Mouse (Mus musculus): Measurements from ENCODE around the gene Hist1h2ad. TPM values are rescaled to one million over a fixed set of nuclear protein-coding genes. Genes with fewer than 3 reads are reported as not detected.
"Not testable (repeated sequence)": the region's sequence is repeated elsewhere in the genome, so short reads cannot be mapped to it uniquely, and the experiment has no call there.

Hist1h2ad gene
- polyA plus RNA-seq, 1 experiment = 6.5 TPM

GRCm38 (mm10) chr13:23535137-23536075, 38.8 kb upstream of the Hist1h2ad start, which contains the start of gene Hist1h3g:
Gene Hist1h3g, plus strand, starts transcription at chr13:23535422.
- TF ChIP-seq GATA1 (IDR thresholded peaks at IDR 0.05; ENCODE audit: low read length) = not testable (repeated sequence)

DNA sequence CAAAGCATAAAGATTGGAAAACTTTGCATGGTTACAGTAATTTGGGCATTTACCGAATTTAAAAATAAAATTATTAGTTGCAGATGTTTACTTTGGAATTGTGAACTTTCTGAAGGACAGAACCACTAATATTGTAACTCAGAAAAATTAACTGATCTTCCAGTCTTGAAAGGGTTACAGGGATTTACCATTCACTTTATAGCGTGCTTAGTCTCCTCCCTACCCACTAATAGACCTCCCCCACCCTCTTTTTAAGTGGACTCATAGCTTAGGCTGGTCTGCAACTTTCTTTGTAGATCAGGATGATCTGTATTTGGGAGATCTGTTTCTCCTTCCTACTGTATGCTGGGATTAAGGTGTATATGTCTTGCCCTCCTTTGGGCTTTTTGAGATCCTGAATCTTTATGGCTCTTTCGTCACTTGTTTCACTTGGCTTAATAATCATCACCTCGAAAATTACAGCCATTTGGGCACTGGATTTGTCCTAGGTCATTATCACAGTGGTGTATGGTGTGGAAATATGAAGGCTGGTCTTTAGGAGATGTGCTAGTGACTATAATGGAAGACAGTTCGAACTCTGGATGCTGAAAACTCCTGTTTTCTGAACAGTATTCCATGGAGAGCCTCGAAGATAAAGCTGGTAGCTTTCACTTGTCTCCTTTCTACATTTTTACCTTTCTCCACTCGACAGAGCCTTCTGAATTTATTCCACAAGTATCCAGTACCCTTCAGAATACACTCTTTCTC, 37.9 kb upstream of the Hist1h2ad start:
- TF ChIP-seq GATA1 (IDR thresholded peaks at IDR 0.05; ENCODE audit: low read length) = no peak

DNA sequence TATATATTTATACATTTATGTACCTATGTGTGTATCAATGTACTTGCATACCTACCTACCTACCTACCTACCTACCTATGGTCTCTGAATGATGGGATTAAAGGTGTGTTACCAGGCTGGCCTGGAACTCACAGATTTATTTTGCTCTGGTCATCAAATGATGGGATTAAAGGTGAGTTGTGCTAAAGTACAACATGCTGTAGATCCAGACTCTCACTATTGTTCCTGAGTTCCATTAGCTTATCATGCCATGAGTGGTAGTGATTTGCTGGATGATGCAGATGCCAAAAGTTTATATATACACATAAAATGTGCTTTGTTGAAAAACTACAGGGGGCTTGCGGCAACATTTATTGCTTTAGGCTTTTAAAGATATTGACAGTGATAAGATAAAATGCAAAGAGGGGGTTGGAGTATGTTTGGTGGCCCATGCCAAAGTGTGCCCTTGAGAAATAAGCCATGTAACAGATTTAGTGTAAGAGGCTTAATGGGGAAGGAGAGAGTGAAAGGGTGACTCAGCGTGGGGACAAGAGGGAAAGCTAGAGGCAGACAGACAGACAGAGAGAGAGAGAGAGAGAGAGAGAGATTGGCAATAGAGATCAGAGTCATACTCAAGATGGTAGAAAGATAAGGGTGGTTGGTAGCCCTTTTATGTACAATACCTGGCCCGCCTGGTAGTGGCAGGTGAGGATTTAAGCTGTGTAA, 37.0 kb upstream of the Hist1h2ad start:
- no peak for TF ChIP-seq GATA1 (IDR thresholded peaks at IDR 0.05; ENCODE audit: low read length)

- no peak for TF ChIP-seq GATA1 (IDR thresholded peaks at IDR 0.05; ENCODE audit: low read length)
Measured at GRCm38 (mm10) chr13:23538249-23538648, 35.9 kb upstream of the Hist1h2ad start.

GRCm38 (mm10) chr13:23541497-23541896, 32.7 kb upstream of the Hist1h2ad start:
- TF ChIP-seq GATA1 (IDR thresholded peaks at IDR 0.05; ENCODE audit: low read length) = no peak

DNA sequence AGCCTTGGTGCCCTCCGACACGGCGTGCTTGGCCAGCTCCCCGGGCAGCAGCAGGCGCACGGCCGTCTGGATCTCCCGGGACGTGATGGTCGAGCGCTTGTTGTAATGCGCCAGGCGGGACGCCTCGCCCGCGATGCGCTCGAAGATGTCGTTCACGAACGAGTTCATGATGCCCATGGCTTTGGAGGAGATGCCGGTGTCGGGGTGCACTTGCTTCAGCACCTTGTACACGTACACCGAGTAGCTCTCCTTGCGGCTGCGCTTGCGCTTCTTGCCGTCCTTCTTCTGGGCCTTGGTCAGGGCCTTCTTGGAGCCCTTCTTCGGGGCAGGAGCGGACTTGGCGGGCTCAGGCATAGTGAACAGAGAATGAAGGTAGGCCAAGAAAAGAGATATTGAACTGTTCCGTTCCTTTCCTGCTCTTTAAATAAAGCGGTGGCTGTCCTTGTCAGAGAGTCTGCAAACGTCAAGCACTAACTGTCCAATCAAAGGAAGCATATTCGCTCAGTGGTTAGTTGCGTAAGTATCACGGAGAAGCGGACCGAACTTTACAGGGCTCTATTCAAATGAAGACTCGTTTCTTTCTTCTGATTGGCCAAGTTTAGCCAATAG, 31.1 kb upstream of the Hist1h2ad start, which contains the start of gene Hist1h2bh:
Gene Hist1h2bh (minus strand): TSS at position 394 of the 609 bp plus-strand sequence.
- TF ChIP-seq GATA1 (IDR thresholded peaks at IDR 0.05; ENCODE audit: low read length) = not testable (repeated sequence)

GRCm38 (mm10) chr13:23543965-23544786, 30.0 kb upstream of the Hist1h2ad start, which contains the start of gene Hist1h3f:
Gene Hist1h3f, plus strand, starts transcription at chr13:23544052.
- TF ChIP-seq GATA1 (IDR thresholded peaks at IDR 0.05; ENCODE audit: low read length) = no peak

DNA sequence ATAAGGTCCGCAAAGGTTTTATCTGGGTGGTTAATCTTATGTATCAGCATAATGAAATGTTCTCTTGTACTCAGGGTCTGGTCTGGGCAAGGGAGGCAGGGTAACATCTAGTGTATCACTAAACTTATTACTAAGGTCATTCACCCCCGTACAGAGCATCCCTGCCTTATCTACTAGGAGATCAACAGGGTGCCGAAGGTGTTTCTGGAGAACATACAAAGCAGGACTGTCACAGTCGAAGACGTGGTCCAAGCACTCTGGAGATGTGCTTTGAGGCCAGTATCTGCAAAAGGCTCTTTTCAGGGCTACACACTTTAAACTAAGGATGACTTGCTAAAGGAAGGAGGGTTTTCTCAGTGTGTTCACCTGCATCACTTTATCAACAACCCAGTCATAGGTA, 27.5 kb upstream of the Hist1h2ad start:
- peak; percentile 32 for TF ChIP-seq GATA1 (IDR thresholded peaks at IDR 0.05; ENCODE audit: low read length)

DNA sequence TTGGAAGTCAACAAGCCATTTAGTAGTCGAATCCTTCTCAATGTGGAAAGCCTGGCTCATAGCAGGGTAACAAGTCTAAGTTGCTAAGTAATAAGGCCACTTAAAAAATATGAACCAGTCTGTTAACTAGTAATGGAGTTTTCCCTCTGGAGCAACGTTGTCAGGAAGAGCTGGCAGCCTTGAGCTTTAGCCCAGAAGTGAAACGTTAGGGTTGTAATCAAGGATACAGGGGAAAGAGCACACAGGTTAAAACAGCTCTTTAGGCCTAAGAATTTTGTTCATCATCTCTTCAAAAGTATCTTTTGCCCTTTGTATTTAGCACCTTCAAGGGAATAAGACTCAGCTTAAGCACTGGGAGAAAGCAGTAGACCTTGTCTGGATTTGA, 23.4 kb upstream of the Hist1h2ad start:
- TF ChIP-seq GATA1 (IDR thresholded peaks at IDR 0.05; ENCODE audit: low read length) = no peak

DNA sequence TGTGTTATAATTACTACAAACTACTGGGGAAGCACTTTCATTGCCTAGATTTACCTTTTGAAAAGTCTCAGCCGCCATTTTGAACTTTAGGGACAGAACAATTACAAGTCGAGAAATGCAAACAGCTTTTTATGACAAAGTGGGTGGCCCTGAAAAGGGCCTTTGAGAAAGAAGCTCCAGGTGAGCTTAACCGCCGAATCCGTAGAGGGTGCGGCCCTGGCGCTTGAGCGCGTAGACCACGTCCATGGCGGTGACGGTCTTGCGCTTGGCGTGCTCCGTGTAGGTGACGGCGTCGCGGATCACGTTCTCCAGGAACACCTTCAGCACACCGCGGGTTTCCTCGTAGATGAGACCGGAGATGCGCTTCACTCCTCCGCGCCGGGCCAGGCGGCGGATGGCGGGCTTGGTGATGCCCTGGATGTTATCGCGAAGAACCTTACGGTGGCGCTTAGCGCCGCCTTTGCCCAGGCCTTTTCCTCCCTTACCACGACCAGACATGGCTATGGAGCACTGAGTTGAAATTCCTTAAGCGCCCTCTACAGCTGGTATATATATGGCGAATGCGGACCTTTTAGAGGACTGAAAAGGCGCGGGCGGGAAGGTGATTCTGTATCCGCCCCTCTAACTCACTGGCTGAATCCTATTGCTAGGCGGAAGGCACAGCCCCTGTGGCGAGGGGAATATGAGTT, 22.9 kb upstream of the Hist1h2ad start, which contains the start of gene Hist1h4f:
Gene Hist1h4f (minus strand): TSS at position 503 of the 689 bp plus-strand sequence.
- not testable (repeated sequence) for TF ChIP-seq GATA1 (IDR thresholded peaks at IDR 0.05; ENCODE audit: low read length)

- no peak for TF ChIP-seq GATA1 (IDR thresholded peaks at IDR 0.05; ENCODE audit: low read length)
Measured at GRCm38 (mm10) chr13:23551931-23552914, 22.0 kb upstream of the Hist1h2ad start.

GRCm38 (mm10) chr13:23552962-23553361, 21.2 kb upstream of the Hist1h2ad start, which contains the start of gene Hist1h1d:
Gene Hist1h1d, plus strand, starts transcription at chr13:23553262.
- TF ChIP-seq GATA1 (IDR thresholded peaks at IDR 0.05; ENCODE audit: low read length) = no peak
